In genomic region chr3:69004055-69004436, GRCm38 (mm10) we compare ENCODE assay signal across 8 mouse cellular contexts. TPM values are rescaled to one million over a fixed set of nuclear protein-coding genes. Genes with fewer than 3 reads are reported as not detected.
DNase-seq lines count a peak whose midpoint lies in the region; ATAC-seq and TF ChIP-seq lines count a peak whose summit lies in the region.

No protein-coding gene starts in this region.

- no peak overlapping the region; the same call in 1 of the 2 replicates for H3K27ac ChIP-seq in kidney, postnatal 0 days
- peak overlapping the region; percentile 99 for H3K27ac ChIP-seq in embryonic facial prominence, embryonic 10.5 days (replicated peaks)
- H3K27ac ChIP-seq in hindbrain, embryonic 16.5 days (ENCODE audit: low read depth, low read length), result peak overlapping the region; percentile 86
- H3K27ac ChIP-seq in midbrain, embryonic 15.5 days, result peak overlapping the region; percentile 83

- no peak for ATAC-seq in kidney, postnatal 0 days (replicated peaks; ENCODE audit: low FRiP score, low read depth)
- no peak; the same call in 1 of the 2 replicates for ATAC-seq in hindbrain, embryonic 16.5 days
- ATAC-seq in midbrain, embryonic 15.5 days (replicated peaks), result peak; percentile 45

- H3K9me3 ChIP-seq in kidney, postnatal 0 days (replicated peaks; ENCODE audit: low read length), result no peaks in the 10 kb centered on the region
- H3K9me3 ChIP-seq in embryonic facial prominence, embryonic 10.5 days, result no peaks in the 10 kb centered on the region
- H3K9me3 ChIP-seq in hindbrain, embryonic 16.5 days (ENCODE audit: control insufficient read depth, low read length), result no peaks in the 10 kb centered on the region
- H3K9me3 ChIP-seq in midbrain, embryonic 15.5 days, result no peaks in the 10 kb centered on the region

- H3K4me3 ChIP-seq in kidney, postnatal 0 days (replicated peaks; ENCODE audit: low read depth, low read length), result peak overlapping the region; percentile 100
- H3K4me3 ChIP-seq in embryonic facial prominence, embryonic 10.5 days, result peak overlapping the region; percentile 99
- peak overlapping the region; percentile 96 for H3K4me3 ChIP-seq in hindbrain, embryonic 16.5 days (ENCODE audit: low read length)
- peak overlapping the region; percentile 94 for H3K4me3 ChIP-seq in midbrain, embryonic 15.5 days

- H3K27me3 ChIP-seq in kidney, postnatal 0 days (ENCODE audit: insufficient read depth, low read length), result no peaks in the 10 kb centered on the region
- no peaks in the 10 kb centered on the region for H3K27me3 ChIP-seq in embryonic facial prominence, embryonic 10.5 days (replicated peaks; ENCODE audit: low read depth, poor library complexity, severe bottlenecking)
- no peaks in the 10 kb centered on the region for H3K27me3 ChIP-seq in hindbrain, embryonic 16.5 days (replicated peaks; ENCODE audit: control insufficient read depth, insufficient read depth, low read length)
- no peaks in the 10 kb centered on the region for H3K27me3 ChIP-seq in midbrain, embryonic 15.5 days (replicated peaks)

- under 1% methylated on average over 7 of the region's 7 CpGs for WGBS in kidney, postnatal 0 days
- 2% methylated on average over 7 of the region's 7 CpGs for WGBS in embryonic facial prominence, embryonic 10.5 days
- 2% methylated on average over 7 of the region's 7 CpGs for WGBS in hindbrain, embryonic 16.5 days
- WGBS in midbrain, embryonic 15.5 days, result under 1% methylated on average over 7 of the region's 7 CpGs

- H3K9ac ChIP-seq in kidney, postnatal 0 days (ENCODE audit: low read depth, low read length), result peak overlapping the region; percentile 40; the same call in 1 of the 2 replicates
- peak overlapping the region; percentile 71 for H3K9ac ChIP-seq in hindbrain, embryonic 16.5 days (ENCODE audit: low read depth, low read length)
- H3K9ac ChIP-seq in midbrain, embryonic 15.5 days, result peak overlapping the region; percentile 48

- DNase-seq in kidney, postnatal 0 days (ENCODE audit: low spot score), result no peak
- no peak for DNase-seq in kidney, postnatal 4 days
- no peak for DNase-seq in embryonic facial prominence, embryonic 10.5 days (ENCODE audit: low spot score)
- DNase-seq in natural killer cell, adult 2 months (ENCODE audit: low spot score in 2 of 2), result no peak
- DNase-seq in spleen, postnatal 14 days (ENCODE audit: low spot score in 2 of 2), result no peak
- DNase-seq in Muller cell, postnatal 12 days (ENCODE audit: inconsistent ontology term), result no peak

- no peaks in the 10 kb centered on the region for H3K36me3 ChIP-seq in kidney, postnatal 0 days (ENCODE audit: insufficient read depth, low read length)
- peaks cover 13% of the 10 kb centered on the region for H3K36me3 ChIP-seq in embryonic facial prominence, embryonic 10.5 days (replicated peaks)
- H3K36me3 ChIP-seq in hindbrain, embryonic 16.5 days (ENCODE audit: control insufficient read depth, insufficient read depth, low read length), result no peaks in the 10 kb centered on the region
- H3K36me3 ChIP-seq in midbrain, embryonic 15.5 days (replicated peaks), result no peaks in the 10 kb centered on the region

- peak; percentile 36; the same call in 1 of the 2 replicates for TF ChIP-seq CTCF in kidney, postnatal 0 days (IDR thresholded peaks at IDR 0.05; ENCODE audit: low read depth)

- no peaks in the 10 kb centered on the region for H3K4me1 ChIP-seq in kidney, postnatal 0 days (replicated peaks; ENCODE audit: insufficient read depth, low read length)
- peaks cover 17% of the 10 kb centered on the region for H3K4me1 ChIP-seq in embryonic facial prominence, embryonic 10.5 days
- H3K4me1 ChIP-seq in hindbrain, embryonic 16.5 days (ENCODE audit: control insufficient read depth, insufficient read depth, low read depth, low read length), result peaks cover 11% of the 10 kb centered on the region
- peaks cover 26% of the 10 kb centered on the region for H3K4me1 ChIP-seq in midbrain, embryonic 15.5 days

- H3K4me2 ChIP-seq in kidney, postnatal 0 days (ENCODE audit: low read length), result peak overlapping the region; percentile 57
- peak overlapping the region; percentile 74 for H3K4me2 ChIP-seq in hindbrain, embryonic 16.5 days (ENCODE audit: low read length)
- H3K4me2 ChIP-seq in midbrain, embryonic 15.5 days, result peak overlapping the region; percentile 99

RNA-seq across cellular contexts. Expression of gene Ift80, which starts 0.3 kb away (rescaled TPM):
- polyA plus RNA-seq in kidney, postnatal 0 days (2015; fragmentation: Nextera tagmentation; extraction: Ambion mirVana), result 10.4 and 11.3 TPM in 2 replicates
- polyA plus RNA-seq in embryonic facial prominence, embryonic 10.5 days (2016; fragmentation: Nextera tagmentation; extraction: Ambion mirVana), result 18.1 and 18.3 TPM in 2 replicates
- polyA plus RNA-seq in hindbrain, embryonic 16.5 days (2015; fragmentation: Nextera tagmentation; extraction: Ambion mirVana), result 7.8 and 9.1 TPM in 2 replicates
- polyA plus RNA-seq in midbrain, embryonic 15.5 days (2015; fragmentation: Nextera tagmentation; extraction: Ambion mirVana), result 8.0 and 8.3 TPM in 2 replicates

RNA-seq across cellular contexts. Expression of gene Smc4, which starts 0.5 kb away (rescaled TPM):
- polyA plus RNA-seq in kidney, postnatal 0 days (2015; fragmentation: Nextera tagmentation; extraction: Ambion mirVana), result 107 and 113 TPM in 2 replicates
- polyA plus RNA-seq in embryonic facial prominence, embryonic 10.5 days (2016; fragmentation: Nextera tagmentation; extraction: Ambion mirVana), result 166 and 187 TPM in 2 replicates
- polyA plus RNA-seq in hindbrain, embryonic 16.5 days (2015; fragmentation: Nextera tagmentation; extraction: Ambion mirVana), result 36.1 and 37.5 TPM in 2 replicates
- polyA plus RNA-seq in midbrain, embryonic 15.5 days (2015; fragmentation: Nextera tagmentation; extraction: Ambion mirVana), result 32.1 and 36.9 TPM in 2 replicates

RNA-seq across cellular contexts. Expression of gene Trim59, which starts 40.5 kb away (rescaled TPM):
- polyA plus RNA-seq in kidney, postnatal 0 days (2015; fragmentation: Nextera tagmentation; extraction: Ambion mirVana), result 60.0 and 64.3 TPM in 2 replicates
- polyA plus RNA-seq in embryonic facial prominence, embryonic 10.5 days (2016; fragmentation: Nextera tagmentation; extraction: Ambion mirVana), result 193 and 202 TPM in 2 replicates
- 32.0 and 36.4 TPM in 2 replicates for polyA plus RNA-seq in hindbrain, embryonic 16.5 days (2015; fragmentation: Nextera tagmentation; extraction: Ambion mirVana)
- 38.4 and 39.9 TPM in 2 replicates for polyA plus RNA-seq in midbrain, embryonic 15.5 days (2015; fragmentation: Nextera tagmentation; extraction: Ambion mirVana)
